Mouse (Mus musculus) MEL (cell line): ENCODE data around the gene Cuta.

ENCODE experiments used
- NELFE ChIP-seq: IDR thresholded peaks from 2 replicates; pipeline ENCODE4 v1.6.1; 2011; ENCODE audit warnings: low read depth, low read length, improper control_type of control experiment
- SMC3 ChIP-seq: IDR thresholded peaks from 2 replicates; pipeline ENCODE4 v1.6.1; 2011; ENCODE audit warnings: low read depth, low read length, improper control_type of control experiment

DNA sequence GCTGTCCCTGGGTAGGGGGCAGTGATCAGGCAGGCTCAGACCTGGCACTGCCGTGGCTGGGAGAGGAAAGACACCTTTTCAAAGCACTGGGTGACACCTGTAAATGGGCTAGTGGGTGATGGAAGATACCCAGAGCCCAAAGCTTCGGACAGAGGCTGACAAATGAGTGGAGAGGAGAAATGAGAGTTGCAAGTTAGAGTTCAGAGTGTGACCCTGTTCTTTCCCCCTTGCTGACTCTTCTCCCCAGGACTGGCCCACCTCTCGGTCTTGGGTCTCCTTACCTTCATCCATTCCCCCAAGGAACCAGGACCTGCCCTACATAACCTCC lies 568 bp upstream of the Cuta start:
- TF ChIP-seq SMC3, result no peak
- TF ChIP-seq NELFE, result no peak
